Mouse (Mus musculus): ENCODE results near the gene Spem2. TPM values are rescaled to one million over a fixed set of nuclear protein-coding genes. Genes with fewer than 3 reads are reported as not detected.
"Not testable (repeated sequence)": the region's sequence is repeated elsewhere in the genome, so short reads cannot be mapped to it uniquely, and the experiment has no call there.

Gene Spem2
- polyA plus RNA-seq (2016; fragmentation: Nextera tagmentation; extraction: Ambion mirVana) = 0.08 TPM in 1 of 2 replicates, not detected in the other

GRCm38 (mm10) chr11:69818365-69818764, at the start of gene Spem2:
Gene Spem2 (minus strand): TSS chr11:69818465.
- 71% methylated on average over 2 of the region's 2 CpGs for WGBS
- H3K9me3 ChIP-seq = 0 out of 2 replicates have a peak, but pooled peaks cover 5% of the 10 kb centered on the region
- H3K27me3 ChIP-seq (ENCODE audit: insufficient read depth, poor library complexity, severe bottlenecking) = peaks cover 24% of the 10 kb centered on the region; the same call in 1 of the 2 replicates
- H3K27ac ChIP-seq = no peak within 1 kb of the TSS
- H3K4me1 ChIP-seq = no peaks in the 10 kb centered on the region
- H3K4me3 ChIP-seq = no peak within 1 kb of the TSS
- H3K36me3 ChIP-seq = no peaks in the 10 kb centered on the region; the same call in 1 of the 2 replicates
- DNase-seq (ENCODE audit: low spot score) = no peak

DNA sequence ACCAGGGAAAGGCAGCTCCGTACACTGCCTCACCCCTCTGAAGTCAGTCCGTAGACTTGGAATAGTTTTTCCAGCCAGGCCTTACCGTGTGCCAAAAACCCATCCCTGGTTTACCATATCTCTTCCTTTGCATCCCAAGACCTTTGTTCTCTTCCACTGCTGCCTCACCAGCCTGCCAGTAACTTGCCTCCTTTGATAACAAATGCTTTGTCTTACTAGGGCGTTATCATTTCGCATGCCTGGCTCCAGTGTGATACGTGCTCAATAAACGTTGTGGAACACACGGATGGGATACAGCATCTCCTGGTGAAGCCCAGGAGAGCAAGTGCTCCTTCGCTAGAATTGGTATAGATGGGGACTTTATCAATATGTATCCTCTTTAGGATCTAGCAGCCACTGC, 49.1 kb upstream of the Spem2 start:
- H3K9me3 ChIP-seq = no peaks in the 10 kb centered on the region
- no peak for DNase-seq (ENCODE audit: low spot score)
- WGBS = 43% methylated on average over 9 of the region's 9 CpGs

GRCm38 (mm10) chr11:69865561-69865960, 47.3 kb upstream of the Spem2 start:
- H3K4me3 ChIP-seq = no peak overlapping the region
- H3K36me3 ChIP-seq = no peaks in the 10 kb centered on the region
- H3K27ac ChIP-seq = no peak overlapping the region
- peaks cover 16% of the 10 kb centered on the region for H3K4me1 ChIP-seq
- WGBS = 88% methylated on average over 9 of the region's 9 CpGs
- no peak for DNase-seq (ENCODE audit: low spot score)
- no peaks in the 10 kb centered on the region for H3K27me3 ChIP-seq (ENCODE audit: insufficient read depth, poor library complexity, severe bottlenecking)
- H3K9me3 ChIP-seq = no peaks in the 10 kb centered on the region

More for the DNA sequence above, 49.1 kb upstream of the Spem2 start:
- no peaks in the 10 kb centered on the region for H3K27me3 ChIP-seq (ENCODE audit: insufficient read depth, poor library complexity, severe bottlenecking)
- H3K4me1 ChIP-seq = peaks cover 16% of the 10 kb centered on the region
- H3K4me3 ChIP-seq = no peak overlapping the region
- H3K27ac ChIP-seq = no peak overlapping the region
- no peaks in the 10 kb centered on the region for H3K36me3 ChIP-seq

- no peaks in the 10 kb centered on the region for H3K9me3 ChIP-seq
- peaks cover 8% of the 10 kb centered on the region for H3K27me3 ChIP-seq (ENCODE audit: insufficient read depth, poor library complexity, severe bottlenecking)
- H3K36me3 ChIP-seq = no peaks in the 10 kb centered on the region
- 0 out of 2 replicates have a peak overlapping the region, but pooled peaks have one; percentile 12 for H3K4me3 ChIP-seq
- peak overlapping the region; percentile 78 for H3K27ac ChIP-seq
- H3K4me1 ChIP-seq = peaks cover 16% of the 10 kb centered on the region
- 60% methylated on average over 8 of the region's 8 CpGs for WGBS
- DNase-seq (ENCODE audit: low spot score) = no peak
These were observed 46.0 kb upstream of the Spem2 start for GRCm38 (mm10) chr11:69864138-69864860.

DNA sequence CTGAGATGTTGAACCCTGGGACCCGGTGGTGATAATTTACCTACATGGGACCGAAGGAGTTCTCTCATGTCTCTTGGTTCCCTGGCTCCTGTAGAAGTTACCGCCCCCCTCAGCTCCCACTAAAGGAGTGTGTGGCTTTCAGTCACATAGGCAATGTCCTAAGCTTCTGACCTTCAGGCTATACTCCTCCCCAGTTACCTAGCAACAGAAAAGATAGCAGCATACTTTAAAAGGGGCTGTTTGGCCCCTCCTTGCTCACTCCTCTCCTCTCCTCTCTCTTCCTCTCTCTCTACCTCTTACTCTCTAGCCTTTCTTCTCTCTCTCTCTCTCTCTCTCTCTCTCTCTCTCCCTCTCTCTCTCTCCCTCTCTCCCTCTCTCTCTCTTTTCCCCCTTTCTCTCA, 45.5 kb upstream of the Spem2 start:
- not testable (repeated sequence) for DNase-seq (ENCODE audit: low spot score); H3K9me3 ChIP-seq; H3K36me3 ChIP-seq
- WGBS = 61% methylated on average over 3 of the region's 3 CpGs
- 0 out of 2 replicates have a peak overlapping the region, but pooled peaks have one; percentile 12 for H3K4me3 ChIP-seq
- peaks cover 16% of the 10 kb centered on the region for H3K4me1 ChIP-seq
- H3K27ac ChIP-seq = peak overlapping the region; percentile 78
- peaks cover 14% of the 10 kb centered on the region for H3K27me3 ChIP-seq (ENCODE audit: insufficient read depth, poor library complexity, severe bottlenecking)

GRCm38 (mm10) chr11:69858113-69858998, 40.1 kb upstream of the Spem2 start, which contains the start of gene Tnk1:
Gene Tnk1 (minus strand): TSS chr11:69858730.
- no peak for DNase-seq (ENCODE audit: low spot score)
- Histone ChIP-seq H3K27me3 (ENCODE audit: insufficient read depth, poor library complexity, severe bottlenecking) (peaks cover 38% of the 10 kb centered on the region), H3K9me3 (no peaks in the 10 kb centered on the region), H3K4me1 (peaks cover 22% of the 10 kb centered on the region), H3K27ac (no peak within 1 kb of the TSS), H3K4me3 (0 out of 2 replicates have a peak within 1 kb of the TSS, but pooled peaks have one; percentile 6), H3K36me3 (no peaks in the 10 kb centered on the region)
- 19% methylated on average over 30 of the region's 30 CpGs for WGBS

GRCm38 (mm10) chr11:69855347-69855746, 37.1 kb upstream of the Spem2 start:
- H3K27me3 ChIP-seq (ENCODE audit: insufficient read depth, poor library complexity, severe bottlenecking) = peaks cover 38% of the 10 kb centered on the region
- H3K4me3 ChIP-seq = peak overlapping the region; percentile 17
- no peaks in the 10 kb centered on the region for H3K9me3 ChIP-seq
- 15% methylated on average over 16 of the region's 16 CpGs for WGBS
- DNase-seq (ENCODE audit: low spot score) = peak; percentile 90
- H3K4me1 ChIP-seq = peaks cover 31% of the 10 kb centered on the region
- H3K27ac ChIP-seq = peak overlapping the region; percentile 56
- peaks cover 22% of the 10 kb centered on the region for H3K36me3 ChIP-seq

GRCm38 (mm10) chr11:69854680-69855079, 36.4 kb upstream of the Spem2 start:
- Histone ChIP-seq H3K4me3 (no peak overlapping the region), H3K4me1 (peaks cover 31% of the 10 kb centered on the region), H3K27ac (peak overlapping the region; percentile 56), H3K9me3 (no peaks in the 10 kb centered on the region), H3K27me3 (ENCODE audit: insufficient read depth, poor library complexity, severe bottlenecking) (peaks cover 34% of the 10 kb centered on the region), H3K36me3 (peaks cover 28% of the 10 kb centered on the region)
- no peak for DNase-seq (ENCODE audit: low spot score)
- WGBS = 82% methylated on average over 10 of the region's 10 CpGs

DNA sequence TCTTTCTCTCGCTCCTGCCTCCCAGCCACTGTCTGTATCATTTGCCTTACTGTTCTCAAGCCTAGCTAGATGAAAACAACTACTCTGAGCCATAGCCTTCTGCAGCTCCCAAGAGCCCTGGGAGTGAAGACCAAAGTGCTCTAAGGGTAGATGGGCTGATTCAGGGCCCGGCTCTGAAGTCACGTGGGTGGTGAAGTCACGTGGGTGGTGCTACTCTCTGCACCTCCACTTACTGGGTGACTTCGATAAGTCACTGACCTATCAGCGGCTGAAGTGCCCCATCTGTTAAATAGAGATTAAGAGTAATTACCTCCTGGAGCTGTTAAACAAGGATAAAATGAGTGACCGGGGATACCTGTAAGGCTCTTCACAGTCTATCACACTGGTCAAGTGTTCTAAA, 35.7 kb upstream of the Spem2 start:
- DNase-seq (ENCODE audit: low spot score) = peak; percentile 94
- no peak overlapping the region for H3K4me3 ChIP-seq
- peaks cover 35% of the 10 kb centered on the region for H3K36me3 ChIP-seq
- peaks cover 31% of the 10 kb centered on the region for H3K4me1 ChIP-seq
- WGBS = 58% methylated on average over 7 of the region's 7 CpGs
- peaks cover 27% of the 10 kb centered on the region for H3K27me3 ChIP-seq (ENCODE audit: insufficient read depth, poor library complexity, severe bottlenecking)
- no peaks in the 10 kb centered on the region for H3K9me3 ChIP-seq
- H3K27ac ChIP-seq = peak overlapping the region; percentile 72; the same call in 1 of the 2 replicates

DNA sequence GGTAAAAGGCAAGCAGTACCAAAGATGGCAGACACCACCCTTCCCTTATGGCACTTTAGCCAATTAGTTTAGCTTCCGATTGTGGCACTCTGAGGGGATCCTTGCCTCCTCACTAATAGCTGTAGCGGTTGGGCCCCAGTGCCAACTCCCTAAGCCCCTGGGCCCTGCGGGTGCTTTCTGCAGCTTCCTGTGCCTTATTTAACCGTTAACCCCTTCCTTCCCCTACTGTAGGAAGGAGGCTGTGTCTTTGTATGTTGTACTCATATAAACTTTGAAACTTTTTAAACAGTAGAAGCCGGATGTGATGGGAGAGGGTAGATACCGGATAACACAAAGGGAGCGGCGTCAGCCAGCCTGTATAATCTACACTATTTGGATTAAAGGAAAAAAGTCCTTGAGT, 32.5 kb upstream of the Spem2 start:
- WGBS = 75% methylated on average over 8 of the region's 8 CpGs
- Histone ChIP-seq H3K4me3 (no peak overlapping the region), H3K27ac (no peak overlapping the region), H3K4me1 (peaks cover 55% of the 10 kb centered on the region), H3K27me3 (ENCODE audit: insufficient read depth, poor library complexity, severe bottlenecking) (no peaks in the 10 kb centered on the region), H3K9me3 (no peaks in the 10 kb centered on the region), H3K36me3 (peaks cover 49% of the 10 kb centered on the region)
- DNase-seq (ENCODE audit: low spot score) = no peak

GRCm38 (mm10) chr11:69849884-69850283, 31.6 kb upstream of the Spem2 start:
- peaks cover 53% of the 10 kb centered on the region for H3K4me1 ChIP-seq
- H3K27me3 ChIP-seq (ENCODE audit: insufficient read depth, poor library complexity, severe bottlenecking) = no peaks in the 10 kb centered on the region
- peaks cover 49% of the 10 kb centered on the region for H3K36me3 ChIP-seq
- H3K4me3 ChIP-seq = no peak overlapping the region
- no peak for DNase-seq (ENCODE audit: low spot score)
- no peaks in the 10 kb centered on the region for H3K9me3 ChIP-seq
- H3K27ac ChIP-seq = no peak overlapping the region
- WGBS = 91% methylated on average over 15 of the region's 15 CpGs

- Histone ChIP-seq H3K27ac (no peak overlapping the region), H3K4me1 (peaks cover 49% of the 10 kb centered on the region)
These were observed 30.9 kb upstream of the Spem2 start for GRCm38 (mm10) chr11:69849128-69849527.

GRCm38 (mm10) chr11:69848021-69848420, 29.8 kb upstream of the Spem2 start:
- 95% methylated on average over 6 of the region's 6 CpGs for WGBS

More at GRCm38 (mm10) chr11:69849128-69849527, 30.9 kb upstream of the Spem2 start:
- H3K9me3 ChIP-seq = no peaks in the 10 kb centered on the region
- H3K27me3 ChIP-seq (ENCODE audit: insufficient read depth, poor library complexity, severe bottlenecking) = no peaks in the 10 kb centered on the region
- no peak for DNase-seq (ENCODE audit: low spot score)
- H3K36me3 ChIP-seq = peaks cover 49% of the 10 kb centered on the region
- H3K4me3 ChIP-seq = no peak overlapping the region
- WGBS = 80% methylated on average over 9 of the region's 9 CpGs

More at GRCm38 (mm10) chr11:69848021-69848420, 29.8 kb upstream of the Spem2 start:
- DNase-seq (ENCODE audit: low spot score) = no peak
- peaks cover 43% of the 10 kb centered on the region for H3K4me1 ChIP-seq
- no peaks in the 10 kb centered on the region for H3K27me3 ChIP-seq (ENCODE audit: insufficient read depth, poor library complexity, severe bottlenecking)
- H3K36me3 ChIP-seq = peaks cover 49% of the 10 kb centered on the region
- H3K9me3 ChIP-seq = no peaks in the 10 kb centered on the region
- H3K27ac ChIP-seq = no peak overlapping the region
- peak overlapping the region; percentile 81 for H3K4me3 ChIP-seq

All from heart, embryonic 10.5 days (tissue).